Mouse (Mus musculus) cerebellum, postnatal 36 days (tissue): ENCODE measurements around the gene Wfdc5.

Experiments used
- DNase-seq, 2 experiments: peaks; one replicate each; pipeline ENCODE4 v3.0.0; 2021 to 2022; ENCODE audit warnings: mixed read lengths in 2 of 2

Gene Wfdc5

GRCm38 (mm10) chr2:164173394-164173793, 9.1 kb downstream of the Wfdc5 start:
- no peak for DNase-seq

GRCm38 (mm10) chr2:164170902-164171301, 11.6 kb downstream of the Wfdc5 start, which contains the start of gene Kcns1:
TSS of gene Kcns1 (minus strand) at chr2:164171113.
- no peak for DNase-seq

DNA sequence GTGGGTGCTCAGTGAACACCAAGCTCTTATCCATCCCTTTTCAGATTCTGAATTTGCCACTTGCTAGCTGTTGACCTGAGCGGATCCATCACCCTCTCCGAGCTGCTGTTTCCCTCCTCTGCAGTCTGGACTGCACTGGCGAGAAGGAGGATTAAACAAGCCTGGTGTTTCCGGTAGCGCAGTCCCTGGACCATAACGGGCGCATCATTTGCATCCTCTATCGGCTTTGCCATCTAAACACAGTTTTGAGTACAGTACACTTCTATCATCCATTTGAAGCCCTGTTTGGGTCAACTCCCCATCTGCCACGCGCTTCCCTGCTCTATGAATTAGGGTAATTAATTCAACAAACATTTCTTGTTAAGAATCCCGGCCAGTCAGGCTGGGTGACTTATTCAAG, 12.2 kb downstream of the Wfdc5 start:
- no peak for DNase-seq

DNA sequence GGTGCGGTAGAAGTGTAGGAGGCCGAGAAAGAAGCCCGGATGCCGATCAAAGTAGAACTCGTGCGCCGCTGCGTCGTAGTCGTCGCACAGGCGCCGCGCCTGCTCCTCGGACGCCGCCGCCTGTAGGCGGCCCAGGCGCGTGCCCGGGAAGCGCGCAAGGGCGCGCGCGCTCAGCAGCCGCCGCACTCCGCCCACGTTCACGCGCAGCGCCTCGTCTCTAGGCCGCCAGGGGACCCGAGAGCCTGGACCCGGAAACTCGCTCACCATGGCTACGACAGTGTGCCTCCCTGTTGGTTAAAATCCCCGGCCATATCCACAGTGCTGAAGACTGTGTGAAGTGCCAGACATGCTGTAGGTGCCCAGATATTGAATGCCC, 14.0 kb downstream of the Wfdc5 start:
- no peak for DNase-seq

GRCm38 (mm10) chr2:164167752-164168570, 14.6 kb downstream of the Wfdc5 start:
- DNase-seq: no peak

DNA sequence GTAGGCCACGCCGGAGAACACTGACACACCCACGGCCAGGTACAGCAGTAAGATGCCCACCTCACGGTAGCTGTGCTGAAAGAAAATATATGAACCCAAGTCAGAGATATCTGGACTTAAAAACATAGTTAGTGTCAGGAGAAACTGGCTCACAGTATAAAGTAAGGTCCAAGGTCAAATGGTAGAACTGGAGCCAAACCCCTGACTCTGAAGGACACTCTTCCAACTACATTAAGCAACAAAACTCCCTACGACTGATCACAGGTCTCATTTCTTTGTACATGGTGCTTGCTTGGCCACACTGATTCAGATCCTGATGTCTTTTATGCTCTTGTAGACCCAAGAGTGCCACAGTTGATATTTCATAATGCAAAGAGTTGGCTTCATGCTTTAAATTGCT, 17.6 kb downstream of the Wfdc5 start:
- no peak for DNase-seq

GRCm38 (mm10) chr2:164161515-164162055, 21.0 kb downstream of the Wfdc5 start:
- DNase-seq: no peak

DNA sequence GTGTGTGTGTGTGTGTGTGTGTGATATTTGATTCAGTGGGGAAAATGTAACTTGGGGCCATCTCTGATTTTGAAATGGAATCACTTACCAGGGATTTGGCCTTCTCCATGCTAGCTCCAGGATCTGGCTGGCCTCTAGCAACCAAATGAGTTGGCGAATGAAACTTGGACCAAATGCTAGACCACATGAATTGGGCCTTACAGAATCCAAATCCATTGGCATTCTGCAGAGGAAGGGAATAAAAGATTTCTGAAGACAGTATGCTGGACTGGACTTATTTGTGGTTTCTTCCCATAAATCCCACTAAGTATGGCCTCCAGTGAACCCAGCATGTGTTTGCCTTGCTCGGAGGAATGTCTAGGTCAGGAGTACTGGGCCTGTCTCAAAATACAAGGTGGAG, 23.7 kb downstream of the Wfdc5 start:
- no peak for DNase-seq

- DNase-seq: no peak
These were observed 26.4 kb downstream of the Wfdc5 start for GRCm38 (mm10) chr2:164156158-164156557.

- peak; percentile 51 to 61 for DNase-seq
These were observed 28.5 kb downstream of the Wfdc5 start for GRCm38 (mm10) chr2:164154007-164154406.

- DNase-seq: no peak
These were observed 30.2 kb downstream of the Wfdc5 start for GRCm38 (mm10) chr2:164152341-164152740.

- no peak for DNase-seq
These were observed 32.3 kb downstream of the Wfdc5 start for GRCm38 (mm10) chr2:164150086-164150760.

- DNase-seq: no peak
These were observed 36.0 kb downstream of the Wfdc5 start for GRCm38 (mm10) chr2:164146556-164146955.

DNA sequence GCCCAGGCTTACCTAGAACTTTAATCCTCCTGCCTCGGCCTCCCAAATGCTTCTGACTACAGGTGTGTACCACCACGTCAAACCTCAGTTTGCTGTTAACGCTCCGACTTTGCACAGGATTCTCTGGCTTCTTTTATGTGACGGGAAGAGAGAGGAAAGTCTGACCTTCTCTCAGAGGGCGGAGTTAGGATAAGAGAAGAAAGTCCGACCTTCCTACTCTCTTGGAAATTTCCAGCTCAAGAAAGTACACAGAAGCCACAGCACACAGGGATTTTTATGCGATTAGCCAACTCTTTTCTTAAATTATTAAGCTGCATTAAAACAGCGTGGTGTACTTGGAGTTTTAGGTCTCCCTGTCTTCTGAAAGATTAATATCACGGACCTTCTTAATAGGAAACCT, 38.0 kb downstream of the Wfdc5 start:
- DNase-seq: no peak

DNA sequence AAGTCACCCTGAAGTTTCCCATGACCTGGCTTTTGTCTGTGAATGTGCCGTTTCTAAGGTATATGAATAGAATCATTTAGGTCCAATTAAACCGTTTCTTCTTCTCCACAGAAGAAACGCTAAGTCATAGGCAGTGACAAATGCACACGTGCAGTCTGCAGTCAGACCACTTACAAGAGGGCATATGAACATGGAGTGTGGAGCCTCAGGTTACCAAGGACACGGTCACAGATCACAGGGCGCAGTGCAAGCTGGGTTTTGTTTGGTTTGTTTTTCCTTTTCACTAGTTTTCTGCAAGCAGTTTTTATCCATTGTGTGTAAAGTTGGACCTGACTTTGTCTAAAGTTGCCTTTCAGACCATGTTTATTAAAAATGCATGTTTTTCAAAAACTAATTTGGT, 38.5 kb downstream of the Wfdc5 start:
- DNase-seq: no peak

- peak in 1 of 2 experiments; percentile 18 for DNase-seq
These were observed 40.5 kb downstream of the Wfdc5 start for GRCm38 (mm10) chr2:164142021-164142420.

DNA sequence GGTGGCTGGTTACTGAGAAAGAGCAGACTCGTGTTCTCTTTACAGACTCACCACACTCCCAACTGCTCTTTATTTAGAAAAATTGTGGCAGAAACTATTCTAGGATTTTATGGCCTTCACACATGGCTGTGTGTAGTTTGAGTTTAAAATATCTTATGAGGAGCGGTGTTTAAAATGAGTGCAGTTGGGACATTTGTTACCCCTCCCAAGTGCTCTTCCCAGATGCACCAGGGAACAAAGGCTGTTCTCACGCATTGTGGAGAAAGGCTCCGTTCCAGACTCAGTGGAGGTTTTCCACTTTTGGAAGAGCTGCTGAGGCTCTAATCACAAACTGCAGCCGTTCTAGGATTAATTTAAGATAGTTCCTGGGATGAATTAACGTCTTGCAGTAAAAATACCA, 44.8 kb downstream of the Wfdc5 start:
- DNase-seq: no peak

DNA sequence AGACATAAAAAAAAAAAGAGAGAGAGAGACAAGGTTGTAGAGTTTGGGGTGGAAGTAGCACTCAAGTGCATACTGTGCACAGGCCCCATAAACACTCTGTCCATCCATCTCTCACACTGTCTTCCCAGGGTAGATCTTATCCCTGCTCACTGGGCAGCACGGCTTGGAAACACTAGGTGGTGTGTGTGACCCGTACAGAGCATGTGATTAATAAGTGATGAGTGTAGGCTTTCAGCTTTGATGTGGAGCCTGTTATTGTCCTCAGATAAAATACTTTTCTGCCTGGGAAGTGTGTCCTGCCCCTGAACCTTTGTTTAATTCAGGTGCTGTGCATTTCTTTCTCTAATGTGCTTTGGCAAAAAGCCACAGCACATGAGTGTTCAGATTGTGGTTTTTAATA, 46.1 kb downstream of the Wfdc5 start:
- DNase-seq: no peak

DNA sequence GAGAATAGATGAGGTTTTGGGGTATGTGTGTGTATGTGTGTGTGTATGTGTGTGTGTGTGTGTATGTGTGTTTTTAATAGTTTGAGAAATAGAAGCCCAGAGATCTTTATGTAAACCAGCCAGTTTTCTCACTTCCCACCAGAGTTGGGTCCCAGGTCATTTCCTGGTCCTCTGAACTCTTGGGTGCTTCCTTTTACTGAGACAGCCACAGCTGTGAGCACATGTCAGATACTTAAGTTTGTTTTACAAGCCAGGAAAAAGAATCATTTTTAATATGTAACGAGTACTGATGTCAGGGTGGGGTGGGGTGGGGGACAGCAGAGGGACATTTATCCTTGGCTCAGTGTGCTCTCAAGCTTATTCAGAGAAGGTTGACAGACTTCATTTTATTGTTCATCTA, 47.2 kb downstream of the Wfdc5 start:
- DNase-seq: no peak

DNA sequence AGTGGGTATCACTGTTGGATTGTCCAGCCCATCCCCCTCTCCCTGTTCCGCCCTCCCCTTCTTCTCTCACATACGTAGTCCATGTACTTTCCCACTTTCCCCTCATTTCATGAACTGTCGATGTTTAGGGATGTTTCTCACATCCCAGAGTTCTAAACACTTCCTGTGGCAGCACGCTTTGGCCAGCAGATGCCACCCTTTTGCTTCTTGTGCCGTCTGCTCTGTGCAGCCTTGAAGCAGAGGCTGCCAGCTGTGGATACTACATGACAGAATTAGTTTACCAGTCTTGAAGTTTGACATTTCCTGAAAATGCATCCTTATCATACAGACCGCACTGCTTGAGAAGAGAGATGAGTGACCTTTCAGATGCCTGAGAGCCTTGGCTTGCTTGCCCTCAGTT, 48.0 kb downstream of the Wfdc5 start:
- DNase-seq: no peak

- DNase-seq: no peak
These were observed 51.0 kb downstream of the Wfdc5 start for GRCm38 (mm10) chr2:164131586-164131985.

DNA sequence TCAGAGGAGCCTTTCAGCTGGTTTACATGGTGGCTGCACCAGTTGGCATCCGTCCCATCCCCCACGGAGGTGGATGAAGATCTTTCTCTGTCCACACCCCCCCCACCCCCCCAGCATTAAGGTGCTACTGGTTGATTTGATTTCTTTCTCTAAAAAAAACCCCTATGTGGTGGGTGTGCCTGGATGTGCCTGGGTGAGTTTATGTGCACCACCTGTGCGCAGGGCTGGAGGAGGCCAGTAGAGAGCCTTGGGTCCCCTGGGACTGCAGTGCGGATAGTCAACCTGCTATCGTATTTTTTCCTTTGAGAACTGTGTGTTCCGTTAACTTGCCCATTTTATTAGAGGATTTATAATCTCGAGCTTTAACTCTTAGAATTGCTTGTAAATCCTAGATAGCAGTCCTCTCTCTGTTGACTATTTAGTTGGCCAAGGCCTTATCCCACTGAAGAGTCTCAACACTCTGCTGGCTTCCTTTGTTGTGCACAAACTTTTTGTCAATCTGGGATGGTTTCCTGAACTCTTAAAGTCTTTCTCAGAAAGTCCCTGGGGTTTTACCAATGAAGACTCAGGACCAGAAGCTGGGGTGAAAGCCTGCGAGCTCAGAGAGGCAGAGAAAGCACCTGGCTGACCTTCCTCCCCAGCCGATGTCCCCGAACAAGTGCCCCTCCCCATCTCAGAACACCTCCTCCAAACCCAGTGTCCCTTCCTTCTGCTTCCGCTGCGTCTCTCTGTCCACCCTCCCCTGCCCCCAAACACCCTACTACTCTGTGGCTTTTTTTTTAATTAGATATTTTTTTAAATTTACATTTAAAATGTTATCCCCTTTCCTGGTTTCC, 53.7 kb downstream of the Wfdc5 start:
- DNase-seq: no peak

GRCm38 (mm10) chr2:164127297-164127696, 55.2 kb downstream of the Wfdc5 start:
- DNase-seq: no peak
